Mouse (Mus musculus) kidney, postnatal 4 days (tissue): ENCODE data around the gene Slc35e4.

ENCODE experiments used
- DNase-seq, 2 experiments: peaks; one replicate each; pipeline ENCODE4 v3.0.0; 2021; ENCODE audit warnings: mixed read lengths in 2 of 2

Gene Slc35e4

DNA sequence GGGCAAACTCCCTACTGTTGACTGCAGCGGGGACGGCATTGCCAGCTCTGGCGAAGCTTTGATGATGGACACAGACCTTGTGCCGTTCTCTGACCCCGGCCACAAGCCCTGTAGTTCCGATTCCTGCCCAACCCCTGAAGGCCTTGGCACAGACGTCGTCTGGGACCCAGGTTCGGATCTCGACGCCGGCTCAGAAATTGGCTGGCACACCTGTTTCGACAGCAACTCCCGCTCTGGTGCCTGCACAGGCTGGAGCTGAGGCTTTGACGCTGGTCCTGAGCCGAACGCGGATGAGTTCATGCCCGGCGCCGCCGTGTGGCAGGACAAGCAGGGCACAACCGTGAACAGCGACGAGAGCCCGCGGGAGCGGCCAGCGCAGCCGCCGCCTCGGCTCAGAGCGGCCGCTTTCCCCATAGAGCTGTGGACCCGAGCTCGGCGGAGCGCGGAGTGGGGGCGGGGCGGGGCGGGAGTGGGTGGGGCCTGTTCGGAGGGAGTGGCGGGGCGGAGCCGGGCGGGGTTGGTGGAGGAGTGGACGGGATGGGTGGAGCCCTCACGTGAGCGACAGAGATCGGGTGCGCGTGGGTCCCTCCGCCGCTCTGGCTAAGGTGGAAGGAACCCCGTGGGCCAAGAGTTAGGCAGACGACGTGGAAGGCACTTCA is 50.9 kb downstream of the Slc35e4 start, which contains the start of gene Osbp2:
Osbp2 (minus strand) TSS at position 450 of the 659 bp plus-strand sequence.
- DNase-seq = peak; percentile 83 to 88

DNA sequence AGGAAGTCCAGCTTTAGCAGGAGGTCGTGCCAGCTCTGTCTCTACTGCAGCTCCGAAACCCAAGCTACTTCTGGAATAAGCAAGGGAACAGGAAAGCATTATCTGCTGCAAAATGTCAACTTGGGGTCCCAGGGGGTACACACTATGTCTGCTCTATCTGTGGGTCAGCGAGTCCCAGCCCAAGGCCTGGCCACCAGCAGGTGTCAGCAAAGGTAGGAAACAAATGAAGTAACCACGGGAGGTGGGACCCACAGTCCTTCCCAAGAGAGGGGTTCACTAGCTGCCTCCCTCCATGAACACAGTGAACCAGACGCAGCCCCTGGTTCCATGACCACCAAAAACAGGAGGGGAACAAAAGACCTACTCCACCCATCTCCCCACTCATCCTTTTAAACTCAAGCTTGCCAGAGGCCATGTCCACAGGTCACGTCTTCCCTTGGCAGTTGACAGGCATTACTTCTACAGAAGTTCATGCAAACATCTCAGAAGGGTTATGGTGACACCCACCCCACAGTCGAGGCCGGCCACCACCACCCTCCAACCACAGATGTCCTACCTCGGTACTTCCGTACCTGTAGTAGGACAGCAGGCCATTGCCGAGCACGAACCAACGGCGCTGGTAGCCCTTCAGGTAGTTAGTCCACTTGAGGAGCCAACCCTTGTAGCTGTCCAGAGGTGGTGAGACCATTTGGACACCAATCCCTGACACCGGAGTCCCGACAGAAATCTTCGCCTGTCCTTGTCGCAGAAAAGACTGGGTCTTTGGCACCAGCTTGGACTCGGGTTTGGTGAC is 51.6 kb downstream of the Slc35e4 start:
- peak in 1 of 2 experiments; percentile 9 for DNase-seq

DNA sequence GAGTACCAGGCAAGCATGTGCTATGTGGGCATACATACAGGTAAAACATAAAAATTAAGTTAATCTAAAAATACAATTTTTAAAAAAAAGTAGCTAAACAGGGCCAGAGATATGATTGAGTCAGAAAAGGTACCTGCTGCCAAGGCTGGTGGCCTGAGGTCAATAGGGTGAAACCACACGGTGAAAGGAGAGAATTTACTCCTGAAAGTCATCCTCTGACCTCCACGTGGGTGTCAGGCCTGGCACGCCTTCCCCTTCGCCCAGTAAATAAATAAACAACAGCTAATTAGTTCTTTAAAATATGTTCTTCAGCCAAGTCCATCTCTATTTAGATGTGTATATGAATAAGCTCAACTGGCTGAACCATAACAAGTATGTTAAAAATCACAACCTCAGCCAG is 54.1 kb downstream of the Slc35e4 start:
- DNase-seq = no peak

- no peak for DNase-seq
Observed at GRCm38 (mm10) chr11:3859778-3860177, 54.7 kb downstream of the Slc35e4 start.

DNA sequence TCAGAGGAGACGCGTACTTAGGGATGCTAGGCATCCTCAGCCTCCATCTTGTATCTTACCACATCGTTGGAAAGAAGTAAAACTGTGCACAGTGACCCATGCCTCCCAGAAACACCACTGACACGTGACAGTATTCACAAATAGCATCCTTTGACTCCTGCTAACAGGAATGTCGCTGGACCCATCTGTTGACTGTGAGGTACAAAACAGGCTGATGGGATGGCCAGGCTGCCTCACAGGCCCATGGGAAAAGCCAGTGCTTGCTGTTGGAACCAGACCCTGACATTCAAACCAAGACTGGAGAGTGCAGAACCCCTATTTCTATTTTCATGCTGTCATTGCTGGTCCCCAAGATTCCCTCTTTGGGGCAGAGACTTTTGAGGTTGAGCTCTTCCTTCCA is 56.6 kb downstream of the Slc35e4 start:
- DNase-seq = no peak
